ENCODE assay signal across 9 mouse cellular contexts in genomic region chr2:58667991-58668390, GRCm38 (mm10).
A peak's percentile ranks its signal among the peaks of the same experiment; 100 is the strongest.
DNase-seq lines count a peak whose midpoint lies in the region; ATAC-seq and TF ChIP-seq lines count a peak whose summit lies in the region.
"Had no signal": no experiment of that assay in that cellular context is flagged by ENCODE, and none has a peak within 500 bp of the region (broad histone marks: within the 10 kb centered on the region; RNA-seq: fewer than 3 reads in every experiment).

No protein-coding gene starts in this region.

- H3K4me3 ChIP-seq in gastrocnemius, adult 2 months = no peak overlapping the region
- no peak overlapping the region for H3K4me3 ChIP-seq in kidney, embryonic 15.5 days (replicated peaks)
- no peak overlapping the region for H3K4me3 ChIP-seq in limb, embryonic 11.5 days (ENCODE audit: low read depth, low read length)
- no peak overlapping the region for H3K4me3 ChIP-seq in neural tube, embryonic 14.5 days (ENCODE audit: low read depth, low read length)
- H3K4me3 ChIP-seq: embryonic facial prominence, embryonic 13.5 days had no signal

- no peak overlapping the region for H3K27ac ChIP-seq in gastrocnemius, adult 2 months
- H3K27ac ChIP-seq in kidney, embryonic 15.5 days = no peak overlapping the region
- H3K27ac ChIP-seq in limb, embryonic 11.5 days (replicated peaks; ENCODE audit: low read depth, low read length) = no peak overlapping the region
- no peak overlapping the region for H3K27ac ChIP-seq in neural tube, embryonic 14.5 days (ENCODE audit: low read depth, low read length)
- H3K27ac ChIP-seq: embryonic facial prominence, embryonic 13.5 days had no signal

- H3K36me3 ChIP-seq in kidney, embryonic 15.5 days = no peaks in the 10 kb centered on the region
- no peaks in the 10 kb centered on the region for H3K36me3 ChIP-seq in limb, embryonic 11.5 days (ENCODE audit: control insufficient read depth, insufficient read depth, low read length)
- H3K36me3 ChIP-seq in neural tube, embryonic 14.5 days (ENCODE audit: control insufficient read depth, insufficient read depth, low read length) = no peaks in the 10 kb centered on the region
- H3K36me3 ChIP-seq: embryonic facial prominence, embryonic 13.5 days had no signal

- H3K27me3 ChIP-seq in kidney, embryonic 15.5 days = no peaks in the 10 kb centered on the region
- no peaks in the 10 kb centered on the region for H3K27me3 ChIP-seq in limb, embryonic 11.5 days (ENCODE audit: control insufficient read depth, insufficient read depth, low read length)
- H3K27me3 ChIP-seq in neural tube, embryonic 14.5 days (ENCODE audit: control insufficient read depth, insufficient read depth, low read length) = no peaks in the 10 kb centered on the region

- H3K4me2 ChIP-seq in kidney, embryonic 15.5 days = no peak overlapping the region
- no peak overlapping the region for H3K4me2 ChIP-seq in limb, embryonic 11.5 days (ENCODE audit: low read depth, severe bottlenecking)
- no peak overlapping the region for H3K4me2 ChIP-seq in neural tube, embryonic 14.5 days (ENCODE audit: low read depth, low read length)
- H3K4me2 ChIP-seq: embryonic facial prominence, embryonic 13.5 days had no signal

- no peak overlapping the region for H3K9ac ChIP-seq in kidney, embryonic 15.5 days
- H3K9ac ChIP-seq in limb, embryonic 11.5 days (ENCODE audit: low read length) = no peak overlapping the region
- H3K9ac ChIP-seq in neural tube, embryonic 14.5 days (replicated peaks; ENCODE audit: low read depth, low read length) = no peak overlapping the region
- H3K9ac ChIP-seq: embryonic facial prominence, embryonic 13.5 days had no signal

- no peaks in the 10 kb centered on the region for H3K4me1 ChIP-seq in kidney, embryonic 15.5 days
- no peaks in the 10 kb centered on the region for H3K4me1 ChIP-seq in limb, embryonic 11.5 days (ENCODE audit: control insufficient read depth, insufficient read depth, low read length)
- no peaks in the 10 kb centered on the region for H3K4me1 ChIP-seq in neural tube, embryonic 14.5 days (ENCODE audit: control insufficient read depth, insufficient read depth, low read length)

- peak; percentile 92; the same call in 1 of the 2 replicates for TF ChIP-seq CTCF in gastrocnemius, adult 2 months (IDR thresholded peaks at IDR 0.05)

- peak; percentile 71 for DNase-seq in 416B (ENCODE audit: low read depth)
- peak; percentile 83 for DNase-seq in NIH3T3 (ENCODE audit: low read depth)
- peak; percentile 75 to 87 for DNase-seq in cerebellum, postnatal 25 days
- DNase-seq in gastrocnemius, adult 2 months = peak; percentile 55
- DNase-seq in limb, embryonic 11.5 days (ENCODE audit: low spot score) = peak; percentile 73

- WGBS in kidney, embryonic 15.5 days = 47% methylated on average over 9 of the region's 9 CpGs
- WGBS in limb, embryonic 11.5 days = 52% methylated on average over 9 of the region's 9 CpGs
- WGBS in neural tube, embryonic 14.5 days = 45% methylated on average over 9 of the region's 9 CpGs

- no peaks in the 10 kb centered on the region for H3K9me3 ChIP-seq in kidney, embryonic 15.5 days (replicated peaks)
- no peaks in the 10 kb centered on the region for H3K9me3 ChIP-seq in limb, embryonic 11.5 days (ENCODE audit: control insufficient read depth, low read length)
- no peaks in the 10 kb centered on the region for H3K9me3 ChIP-seq in neural tube, embryonic 14.5 days (ENCODE audit: control insufficient read depth, low read length)

- intact Hi-C loops in gastrocnemius, adult 2 months (cut with DNase I) = loop anchor here (5.0 to 10.0 kb wide), 4 partner anchors 101 to 611 kb away; partner anchors contain the start of genes Acvr1 and Upp2

- ATAC-seq in kidney, embryonic 15.5 days (replicated peaks; ENCODE audit: low FRiP score) = 0 out of 2 replicates have a peak, but pooled peaks have one; percentile 40
- no peak for ATAC-seq in limb, embryonic 11.5 days (ENCODE audit: insufficient number of reproducible peaks, low FRiP score, low TSS enrichment, low read depth)
- ATAC-seq in neural tube, embryonic 14.5 days (ENCODE audit: low read depth) = peak; percentile 60; the same call in 1 of the 2 replicates
- no peak for ATAC-seq in monocyte, adult 5-6 weeks (replicated peaks; ENCODE audit: insufficient number of reproducible peaks, low FRiP score, low TSS enrichment, poor library complexity, severe bottlenecking)

Comparison
In these comparisons a context has a peak if more than half of its experiments do, and no peak if none do; other contexts are left out.
1. ATAC-seq: peak in kidney, embryonic 15.5 days (single experiment) and neural tube, embryonic 14.5 days (single experiment); none in limb, embryonic 11.5 days (single experiment) and monocyte, adult 5-6 weeks (single experiment).
2. Peak in every context shown above with its lines, with median percentiles within 50 percentile points of each other: DNase-seq.